In the genomic region with DNA sequence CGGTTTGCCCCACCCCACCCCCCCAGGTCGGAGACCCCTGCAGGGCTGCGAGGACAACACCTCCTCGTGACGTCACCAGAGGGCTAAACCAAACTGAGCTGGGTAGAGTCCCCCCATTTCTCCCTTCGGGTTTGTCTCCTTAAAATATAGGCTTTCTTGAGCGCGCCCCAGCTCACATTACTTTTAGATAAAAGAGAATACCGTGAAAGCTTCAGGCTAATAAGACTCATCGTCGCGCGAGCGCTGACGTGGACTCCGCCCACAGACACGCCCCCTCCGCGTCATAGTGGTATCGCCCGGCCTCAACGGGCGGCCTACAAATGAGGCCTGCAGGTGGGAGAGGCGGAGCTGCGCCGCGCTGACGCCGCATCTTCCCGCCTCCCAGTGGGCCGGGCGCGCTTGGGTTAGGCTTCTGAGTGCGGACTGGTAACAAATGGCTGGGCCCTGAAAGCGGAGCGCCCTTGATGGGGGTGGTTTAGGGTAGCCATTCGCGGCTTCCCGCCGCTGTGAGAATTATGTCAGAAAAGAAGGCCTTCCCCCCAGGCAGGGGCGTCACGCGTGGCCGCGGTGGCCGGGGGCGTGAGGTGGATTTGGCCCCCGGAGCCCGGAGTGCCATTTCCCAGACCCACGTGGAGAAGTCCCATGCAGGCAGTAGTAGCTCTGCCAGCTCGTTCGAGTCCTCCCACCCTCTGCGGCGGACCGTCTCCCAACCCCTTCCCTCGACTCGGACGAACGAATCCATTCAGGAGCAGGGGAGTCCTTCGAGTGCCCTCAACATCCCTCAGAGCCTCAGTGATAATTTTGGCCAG, we compare ENCODE assay signal across 8 mouse cellular contexts. TPM values are rescaled to one million over a fixed set of nuclear protein-coding genes. Genes with fewer than 3 reads are reported as not detected.
DNase-seq lines count a peak whose midpoint lies in the region; ATAC-seq lines count a peak whose summit lies in the region.

No protein-coding gene starts in this region.

- WGBS in intestine, embryonic 15.5 days: 13% methylated on average over 60 of the region's 60 CpGs

- peak overlapping the region; percentile 76 for H3K27ac ChIP-seq in intestine, embryonic 15.5 days

- H3K9me3 ChIP-seq in intestine, embryonic 15.5 days: no peaks in the 10 kb centered on the region

- no peaks in the 10 kb centered on the region for H3K27me3 ChIP-seq in intestine, embryonic 15.5 days (replicated peaks)

- peak; percentile 92 for DNase-seq in adrenal gland, postnatal 10 days
- DNase-seq in embryo, embryonic 9.5 days (ENCODE audit: extremely low spot score): peak; percentile 80
- DNase-seq in gastrocnemius, postnatal 36 days: peak; percentile 75 to 84
- peak; percentile 85 to 87 for DNase-seq in left cerebral cortex, postnatal 14 days (ENCODE audit: low spot score in 2 of 2)
- DNase-seq in right cerebral cortex, postnatal 14 days: peak; percentile 87
- DNase-seq in urinary bladder, postnatal 25 days (ENCODE audit: low spot score): peak; percentile 79

- H3K9ac ChIP-seq in intestine, embryonic 15.5 days: peak overlapping the region; percentile 62

- H3K4me1 ChIP-seq in intestine, embryonic 15.5 days (replicated peaks): no peaks in the 10 kb centered on the region

- peak; percentile 98 for ATAC-seq in intestine, embryonic 15.5 days
- peak; percentile 97 for ATAC-seq in megakaryocyte-erythroid progenitor cell, adult 5-6 weeks (replicated peaks; ENCODE audit: low FRiP score, low TSS enrichment, poor library complexity, severe bottlenecking)

- H3K4me2 ChIP-seq in intestine, embryonic 15.5 days (replicated peaks): peak overlapping the region; percentile 70

- H3K4me3 ChIP-seq in intestine, embryonic 15.5 days (replicated peaks): peak overlapping the region; percentile 52

- no peaks in the 10 kb centered on the region for H3K36me3 ChIP-seq in intestine, embryonic 15.5 days

- intact Hi-C loops in gastrocnemius, postnatal 36 days (cut with DNase I): no loop called here
- intact Hi-C loops in left cerebral cortex, postnatal 14 days (cut with DNase I): no loop called here

RNA-seq across cellular contexts. Expression of a gene that starts 1.1 kb away (rescaled TPM):
- total RNA-seq in adrenal gland, postnatal 10 days (2021): 10 to 100 TPM; 22.7 to 35.6 TPM
- 1 to 10 TPM; 3.5 to 3.8 TPM for total RNA-seq in gastrocnemius, postnatal 36 days (2021)
- polyA plus RNA-seq in intestine, embryonic 15.5 days (2015; fragmentation: Nextera tagmentation; extraction: Ambion mirVana): 16.2 and 16.6 TPM in 2 replicates
- 10 to 100 TPM; 21.5 to 23.5 TPM for total RNA-seq in left cerebral cortex, postnatal 14 days (2021)
- 2.6 and 4.6 TPM in 2 replicates for total RNA-seq in megakaryocyte-erythroid progenitor cell, adult 5-6 weeks (2014; fragmentation: Nextera tagmentation)
- total RNA-seq in megakaryocyte-erythroid progenitor cell, adult 5-6 weeks (2017): 5.4 and 10.0 TPM in 2 replicates

Comparison
In these comparisons a context has a peak if more than half of its experiments do, and no peak if none do; other contexts are left out.
1. Peak in every context shown above with its lines: DNase-seq, ATAC-seq, H3K4me3 ChIP-seq and H3K27ac ChIP-seq.